Mouse (Mus musculus): ENCODE data around the gene Rhobtb3.

DNA sequence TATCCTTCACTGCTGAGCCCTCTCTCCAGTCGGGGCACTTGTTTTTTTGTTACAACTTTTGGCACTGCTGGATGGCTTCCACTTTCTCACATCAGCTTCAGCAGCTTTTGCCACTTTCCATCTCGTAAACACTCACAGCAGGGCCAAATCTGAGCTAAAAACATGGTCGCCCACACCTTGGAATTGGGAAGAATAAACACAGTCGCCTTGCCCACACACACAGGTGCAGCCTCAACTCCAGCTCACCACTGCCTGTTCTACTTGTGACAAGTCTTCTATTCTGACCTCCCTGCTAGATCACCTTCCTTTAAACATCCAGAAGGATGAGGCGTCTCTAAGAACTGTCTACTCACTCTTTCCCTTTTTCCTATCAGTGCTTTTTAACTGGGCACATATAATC lies 39.1 kb downstream of the Rhobtb3 start:
- no peak for TF ChIP-seq CTCF (IDR thresholded peaks at IDR 0.05; ENCODE audit: low read depth)
- TF ChIP-seq EP300 (IDR thresholded peaks at IDR 0.05; ENCODE audit: low read depth) = no peak

Data from liver, embryonic 14.5 days (tissue).